Mouse (Mus musculus) kidney, embryonic 14.5 days (tissue): ENCODE data around the gene Pemt. TPM values are rescaled to one million over a fixed set of nuclear protein-coding genes. Genes with fewer than 3 reads are reported as not detected.
A peak's percentile ranks its signal among the peaks of the same experiment; 100 is the strongest.

Experiments
- ATAC-seq: fragments of 200-750 bp; cut with Nextera tagmentation; 2 replicates; pipeline ENCODE4 v1.8.0; 2017; ENCODE audit warnings: moderate number of reproducible peaks, mild to moderate bottlenecking, moderate TSS enrichment, moderate library complexity; ENCODE audit not compliant: low FRiP score, low TSS enrichment
- H3K27ac ChIP-seq: fragments of 300-500 bp; sonication (generic); 2 replicates; pipeline ENCODE4 v1.5.1; 2014; ENCODE audit warnings: low read depth, mild to moderate bottlenecking, low read length, moderate library complexity, mixed read lengths
- H3K27me3 ChIP-seq: fragments of 300-500 bp; sonication (generic); 2 replicates; pipeline ENCODE4 v1.6.1; 2014; ENCODE audit warnings: mild to moderate bottlenecking, low read length; ENCODE audit not compliant: control insufficient read depth, insufficient read depth
- H3K36me3 ChIP-seq: fragments of 300-500 bp; sonication (generic); 2 replicates; pipeline ENCODE4 v1.6.1; 2014; ENCODE audit warnings: low read length, mixed read lengths; ENCODE audit not compliant: control insufficient read depth, insufficient read depth
- H3K4me1 ChIP-seq: fragments of 300-500 bp; sonication (generic); 2 replicates; pipeline ENCODE4 v1.6.1; 2014; ENCODE audit warnings: low read length, mixed read lengths; ENCODE audit not compliant: control insufficient read depth, insufficient read depth
- H3K4me2 ChIP-seq: fragments of 300-500 bp; sonication (generic); replicated peaks from 2 replicates; pipeline ENCODE4 v1.6.1; 2014; ENCODE audit warnings: low read depth, mild to moderate bottlenecking, low read length
- H3K4me3 ChIP-seq: fragments of 300-500 bp; sonication (generic); 2 replicates; pipeline ENCODE4 v1.5.1; 2014; ENCODE audit warnings: mild to moderate bottlenecking, low read length
- H3K9ac ChIP-seq: fragments of 300-500 bp; sonication (generic); 2 replicates; pipeline ENCODE4 v1.6.1; 2014; ENCODE audit warnings: low read depth, mild to moderate bottlenecking, low read length, moderate library complexity
- H3K9me3 ChIP-seq: fragments of 300-500 bp; sonication (generic); 2 replicates; pipeline ENCODE4 v1.6.1; 2016; ENCODE audit warnings: low read length; ENCODE audit not compliant: control insufficient read depth
- WGBS: fragments of 180-500 bp; shearing (Covaris S2); extraction: QIAGEN DNeasy Blood & Tissue Kit; methylation state at CpG from one replicate; pipeline ENCODE4 v1.1.7; 2014; 5-methylcytosine and 5-hydroxymethylcytosine counted together
- polyA plus RNA-seq: library from polyadenylated mRNA; unstranded; fragments of >200 nt; fragmentation: Nextera tagmentation; extraction: Ambion mirVana; gene quantifications from 2 replicates; pipeline ENCODE4 v1.2.1, GENCODE M21; 2014

Gene Pemt
- polyA plus RNA-seq = 13.6 and 13.9 TPM in 2 replicates

GRCm38 (mm10) chr11:60046058-60046735 is at the start of gene Pemt:
Gene Pemt, minus strand, starts transcription at chr11:60046489.
- Histone ChIP-seq H3K9ac (peak within 1 kb of the TSS; percentile 74), H3K27ac (peak within 1 kb of the TSS; percentile 81), H3K27me3 (no peaks in the 10 kb centered on the region), H3K9me3 (no peaks in the 10 kb centered on the region), H3K4me2 (peak within 1 kb of the TSS; percentile 48), H3K4me3 (peak within 1 kb of the TSS; percentile 55), H3K4me1 (peaks cover 4% of the 10 kb centered on the region; the same call in 1 of the 2 replicates), H3K36me3 (no peaks in the 10 kb centered on the region)
- WGBS = under 1% methylated on average over 44 of the region's 44 CpGs
- peak; percentile 98 for ATAC-seq

GRCm38 (mm10) chr11:60094909-60095810 is 48.9 kb upstream of the Pemt start:
- no peaks in the 10 kb centered on the region for H3K36me3 ChIP-seq
- 58% methylated on average over 9 of the region's 9 CpGs for WGBS
- no peak overlapping the region for H3K4me3 ChIP-seq
- H3K9me3 ChIP-seq = no peaks in the 10 kb centered on the region
- no peak overlapping the region for H3K4me2 ChIP-seq
- no peaks in the 10 kb centered on the region; the same call in 1 of the 2 replicates for H3K27me3 ChIP-seq
- no peak for ATAC-seq
- no peak overlapping the region for H3K27ac ChIP-seq
- H3K9ac ChIP-seq = no peak overlapping the region
- peaks cover 17% of the 10 kb centered on the region for H3K4me1 ChIP-seq

DNA sequence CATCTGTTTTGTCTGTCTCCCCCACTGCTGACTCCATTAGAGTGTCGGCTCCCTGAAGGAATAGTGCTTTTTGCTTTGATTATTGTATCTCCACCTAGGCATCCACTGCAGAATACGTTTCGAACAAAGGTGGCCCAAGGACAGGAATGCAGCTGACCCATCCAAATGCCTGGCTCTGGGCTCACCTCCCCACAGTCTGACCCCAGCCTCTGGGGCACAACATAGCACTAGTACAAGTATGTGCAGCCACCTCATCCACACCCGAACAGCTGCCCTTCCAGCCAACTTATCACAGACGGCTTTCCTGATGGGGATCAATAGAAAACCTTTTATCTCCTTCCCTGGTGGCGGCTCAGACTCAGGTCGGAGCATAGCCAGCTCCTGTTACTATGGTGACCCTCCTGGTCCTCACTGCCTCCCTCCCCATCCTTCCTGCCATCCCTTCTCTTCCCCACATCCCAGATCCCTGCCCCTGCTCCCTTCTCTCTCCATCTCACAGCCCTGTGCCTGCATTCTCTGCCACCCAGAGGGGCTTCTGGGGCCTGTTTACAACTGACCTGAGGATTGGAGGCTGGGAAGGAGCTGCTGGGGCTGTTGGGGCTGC is 47.8 kb upstream of the Pemt start:
- Histone ChIP-seq H3K4me1 (peaks cover 17% of the 10 kb centered on the region), H3K4me3 (no peak overlapping the region), H3K9me3 (no peaks in the 10 kb centered on the region), H3K27me3 (no peaks in the 10 kb centered on the region; the same call in 1 of the 2 replicates), H3K9ac (peak overlapping the region; percentile 7; the same call in 1 of the 2 replicates), H3K36me3 (no peaks in the 10 kb centered on the region), H3K4me2 (no peak overlapping the region), H3K27ac (no peak overlapping the region)
- WGBS = 57% methylated on average over 7 of the region's 7 CpGs
- ATAC-seq = no peak

DNA sequence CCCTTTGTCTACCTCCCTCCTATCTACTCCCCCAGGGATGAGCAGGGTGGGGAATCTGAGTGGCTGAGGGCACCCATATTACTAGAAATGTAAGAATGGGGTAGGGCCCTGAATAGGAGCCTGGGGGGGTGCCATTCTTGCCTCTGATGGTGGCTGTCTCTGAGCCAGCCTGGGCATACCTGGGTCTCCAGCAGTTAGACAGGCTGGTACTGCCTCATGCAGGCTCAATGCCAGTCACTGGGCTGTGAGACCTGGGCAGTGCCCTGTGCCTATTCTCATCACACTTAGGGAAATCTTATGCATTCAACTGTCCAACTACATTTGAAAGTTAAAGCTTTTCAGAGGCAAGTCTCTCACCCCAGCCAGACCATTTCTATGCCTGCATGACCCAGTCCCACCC is 46.9 kb upstream of the Pemt start:
- H3K4me2 ChIP-seq = no peak overlapping the region
- no peak for ATAC-seq

GRCm38 (mm10) chr11:60091422-60091761 is 45.1 kb upstream of the Pemt start:
- Histone ChIP-seq H3K36me3 (no peaks in the 10 kb centered on the region), H3K4me3 (no peak overlapping the region), H3K9ac (no peak overlapping the region), H3K9me3 (no peaks in the 10 kb centered on the region), H3K4me1 (peaks cover 17% of the 10 kb centered on the region), H3K27ac (no peak overlapping the region), H3K27me3 (no peaks in the 10 kb centered on the region; the same call in 1 of the 2 replicates), H3K4me2 (no peak overlapping the region)
- 65% methylated on average over 7 of the region's 7 CpGs for WGBS
- no peak for ATAC-seq

More for the DNA sequence above, 46.9 kb upstream of the Pemt start:
- H3K4me1 ChIP-seq = peaks cover 17% of the 10 kb centered on the region
- no peak overlapping the region for H3K9ac ChIP-seq
- H3K4me3 ChIP-seq = no peak overlapping the region
- H3K27ac ChIP-seq = no peak overlapping the region
- no peaks in the 10 kb centered on the region for H3K36me3 ChIP-seq
- no peaks in the 10 kb centered on the region; the same call in 1 of the 2 replicates for H3K27me3 ChIP-seq
- no peaks in the 10 kb centered on the region for H3K9me3 ChIP-seq

- Histone ChIP-seq H3K4me2 (no peak overlapping the region), H3K9me3 (no peaks in the 10 kb centered on the region), H3K36me3 (no peaks in the 10 kb centered on the region), H3K27me3 (no peaks in the 10 kb centered on the region; the same call in 1 of the 2 replicates), H3K9ac (no peak overlapping the region), H3K4me3 (no peak overlapping the region), H3K27ac (no peak overlapping the region), H3K4me1 (peaks cover 15% of the 10 kb centered on the region)
- ATAC-seq = no peak
- 37% methylated on average over 5 of the region's 5 CpGs for WGBS
Observed at GRCm38 (mm10) chr11:60090696-60091421, 44.6 kb upstream of the Pemt start.

DNA sequence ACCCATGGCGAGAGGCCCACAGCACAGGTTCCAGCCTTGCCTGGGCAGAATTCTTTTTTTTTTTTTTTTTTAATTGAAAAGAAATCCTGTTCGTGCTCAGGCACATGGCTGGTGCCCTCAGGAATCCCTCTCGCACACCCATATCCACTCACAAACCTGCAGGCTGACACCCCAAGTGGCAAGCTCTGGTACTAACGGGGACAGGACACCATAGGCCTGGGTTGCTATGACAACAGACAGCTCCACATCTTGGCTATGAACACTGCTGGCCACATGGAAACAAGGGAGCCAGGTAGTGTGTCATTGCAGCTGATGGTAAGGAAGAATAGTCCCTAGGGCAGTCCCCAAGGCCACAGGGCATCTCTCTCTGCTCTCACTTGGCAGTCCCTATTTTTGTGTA is 42.7 kb upstream of the Pemt start:
- Histone ChIP-seq H3K4me3 (no peak overlapping the region), H3K9me3 (no peaks in the 10 kb centered on the region), H3K36me3 (no peaks in the 10 kb centered on the region), H3K4me1 (0 out of 2 replicates have a peak, but pooled peaks cover 3% of the 10 kb centered on the region), H3K27ac (no peak overlapping the region), H3K9ac (no peak overlapping the region), H3K4me2 (no peak overlapping the region), H3K27me3 (no peaks in the 10 kb centered on the region; the same call in 1 of the 2 replicates)
- WGBS = 47% methylated on average over 4 of the region's 4 CpGs
- ATAC-seq = 0 out of 2 replicates have a peak, but pooled peaks have one; percentile 32

- H3K36me3 ChIP-seq = no peaks in the 10 kb centered on the region
- 71% methylated on average over 1 of the region's 1 CpGs for WGBS
- H3K27ac ChIP-seq = no peak overlapping the region
- 0 out of 2 replicates have a peak, but pooled peaks cover 3% of the 10 kb centered on the region for H3K4me1 ChIP-seq
- H3K9me3 ChIP-seq = no peaks in the 10 kb centered on the region
- H3K27me3 ChIP-seq = no peaks in the 10 kb centered on the region
- no peak for ATAC-seq
- H3K9ac ChIP-seq = no peak overlapping the region
- no peak overlapping the region for H3K4me3 ChIP-seq
- no peak overlapping the region for H3K4me2 ChIP-seq
Observed at GRCm38 (mm10) chr11:60086676-60087075, 40.4 kb upstream of the Pemt start.
